Mouse (Mus musculus): ENCODE measurements around the gene Cdan1. TPM values are rescaled to one million over a fixed set of nuclear protein-coding genes. Genes with fewer than 3 reads are reported as not detected.

Cdan1 gene
- total and polyA plus RNA-seq, 2 experiments from 2014 or later: 4.3 to 29.8 TPM

- DNase-seq: no peak
- no peak overlapping the region for H3K9ac ChIP-seq
- no peak overlapping the region for H3K4me2 ChIP-seq (ENCODE audit: low read depth)
- H3K4me1 ChIP-seq (ENCODE audit: insufficient read depth): no peaks in the 10 kb centered on the region
- WGBS: 98% methylated on average over 2 of the region's 2 CpGs
- no peak for TF ChIP-seq CTCF (IDR thresholded peaks at IDR 0.05; ENCODE audit: low read depth)
- H3K4me3 ChIP-seq (ENCODE audit: low read depth, low read length): no peak overlapping the region
- H3K9me3 ChIP-seq (ENCODE audit: low read length): no peaks in the 10 kb centered on the region
- ATAC-seq: no peak
- no peaks in the 10 kb centered on the region for H3K27me3 ChIP-seq (ENCODE audit: insufficient read depth, low read length)
- peaks cover 48% of the 10 kb centered on the region for H3K36me3 ChIP-seq (ENCODE audit: insufficient read depth)
- no peak overlapping the region for H3K27ac ChIP-seq (ENCODE audit: low read depth, low read length)
Measured at GRCm38 (mm10) chr2:120748041-120748440, 101.9 kb downstream of the Cdan1 start.

GRCm38 (mm10) chr2:120745496-120745895 is 104.4 kb downstream of the Cdan1 start:
- Histone ChIP-seq H3K27ac (ENCODE audit: low read depth, low read length) (no peak overlapping the region), H3K36me3 (ENCODE audit: insufficient read depth) (peaks cover 57% of the 10 kb centered on the region), H3K4me3 (ENCODE audit: low read depth, low read length) (no peak overlapping the region), H3K27me3 (ENCODE audit: insufficient read depth, low read length) (no peaks in the 10 kb centered on the region), H3K4me1 (ENCODE audit: insufficient read depth) (no peaks in the 10 kb centered on the region), H3K9ac (no peak overlapping the region), H3K9me3 (ENCODE audit: low read length) (no peaks in the 10 kb centered on the region), H3K4me2 (ENCODE audit: low read depth) (no peak overlapping the region)
- 93% methylated on average over 1 of the region's 1 CpGs for WGBS
- no peak for ATAC-seq
- no peak for DNase-seq
- TF ChIP-seq CTCF (IDR thresholded peaks at IDR 0.05; ENCODE audit: low read depth): no peak

GRCm38 (mm10) chr2:120731877-120732530 is 117.9 kb downstream of the Cdan1 start:
- 32% methylated on average over 7 of the region's 7 CpGs for WGBS
- Histone ChIP-seq H3K36me3 (ENCODE audit: insufficient read depth) (peaks cover 15% of the 10 kb centered on the region), H3K4me2 (ENCODE audit: low read depth) (peak overlapping the region; percentile 94), H3K27ac (ENCODE audit: low read depth, low read length) (peak overlapping the region; percentile 85), H3K27me3 (ENCODE audit: insufficient read depth, low read length) (no peaks in the 10 kb centered on the region), H3K9me3 (ENCODE audit: low read length) (no peaks in the 10 kb centered on the region), H3K4me1 (ENCODE audit: insufficient read depth) (peaks cover 13% of the 10 kb centered on the region), H3K9ac (peak overlapping the region; percentile 74), H3K4me3 (ENCODE audit: low read depth, low read length) (peak overlapping the region; percentile 82)
- no peak for ATAC-seq
- TF ChIP-seq CTCF (IDR thresholded peaks at IDR 0.05; ENCODE audit: low read depth): no peak
- DNase-seq: no peak

- Histone ChIP-seq H3K4me3 (ENCODE audit: low read depth, low read length) (peak overlapping the region; percentile 82), H3K9ac (peak overlapping the region; percentile 74), H3K36me3 (ENCODE audit: insufficient read depth) (peaks cover 20% of the 10 kb centered on the region), H3K9me3 (ENCODE audit: low read length) (no peaks in the 10 kb centered on the region), H3K4me2 (ENCODE audit: low read depth) (peak overlapping the region; percentile 94), H3K27ac (ENCODE audit: low read depth, low read length) (peak overlapping the region; percentile 85), H3K4me1 (ENCODE audit: insufficient read depth) (peaks cover 13% of the 10 kb centered on the region), H3K27me3 (ENCODE audit: insufficient read depth, low read length) (no peaks in the 10 kb centered on the region)
- WGBS: 3% methylated on average over 58 of the region's 61 CpGs
- DNase-seq: peak; percentile 92
- peak; percentile 98 for ATAC-seq
- TF ChIP-seq CTCF (IDR thresholded peaks at IDR 0.05; ENCODE audit: low read depth): peak; percentile 50; the same call in 1 of the 2 replicates
Measured at GRCm38 (mm10) chr2:120731167-120731862, 118.6 kb downstream of the Cdan1 start.

- 10% methylated on average over 40 of the region's 50 CpGs for WGBS
- peaks cover 13% of the 10 kb centered on the region for H3K4me1 ChIP-seq (ENCODE audit: insufficient read depth)
- no peak for TF ChIP-seq CTCF (IDR thresholded peaks at IDR 0.05; ENCODE audit: low read depth)
- no peaks in the 10 kb centered on the region for H3K27me3 ChIP-seq (ENCODE audit: insufficient read depth, low read length)
- peak overlapping the region; percentile 85 for H3K27ac ChIP-seq (ENCODE audit: low read depth, low read length)
- peak overlapping the region; percentile 82 for H3K4me3 ChIP-seq (ENCODE audit: low read depth, low read length)
- no peaks in the 10 kb centered on the region for H3K9me3 ChIP-seq (ENCODE audit: low read length)
- peak overlapping the region; percentile 94 for H3K4me2 ChIP-seq (ENCODE audit: low read depth)
- H3K36me3 ChIP-seq (ENCODE audit: insufficient read depth): peaks cover 26% of the 10 kb centered on the region
- ATAC-seq: peak; percentile 11
- peak; percentile 17 for DNase-seq
- H3K9ac ChIP-seq: peak overlapping the region; percentile 74
Measured at GRCm38 (mm10) chr2:120730639-120731166, 119.2 kb downstream of the Cdan1 start.

- TF ChIP-seq CTCF (IDR thresholded peaks at IDR 0.05; ENCODE audit: low read depth): no peak
- H3K4me3 ChIP-seq (ENCODE audit: low read depth, low read length): peak overlapping the region; percentile 82
- H3K9ac ChIP-seq: peak overlapping the region; percentile 74
- no peaks in the 10 kb centered on the region for H3K9me3 ChIP-seq (ENCODE audit: low read length)
- peak overlapping the region; percentile 94 for H3K4me2 ChIP-seq (ENCODE audit: low read depth)
- H3K27ac ChIP-seq (ENCODE audit: low read depth, low read length): no peak overlapping the region
- ATAC-seq: no peak
- DNase-seq: peak; percentile 4
- whole genome bisulfite sequencing: 9% methylated on average over 23 of the region's 23 CpGs
- peaks cover 33% of the 10 kb centered on the region for H3K36me3 ChIP-seq (ENCODE audit: insufficient read depth)
- H3K4me1 ChIP-seq (ENCODE audit: insufficient read depth): peaks cover 13% of the 10 kb centered on the region
- H3K27me3 ChIP-seq (ENCODE audit: insufficient read depth, low read length): no peaks in the 10 kb centered on the region
Measured at GRCm38 (mm10) chr2:120729775-120730585, 119.9 kb downstream of the Cdan1 start.
